Mouse (Mus musculus) adrenal gland, postnatal 0 days (tissue): ENCODE results near the gene Olfr1386. TPM values are rescaled to one million over a fixed set of nuclear protein-coding genes. Genes with fewer than 3 reads are reported as not detected.

Source experiments
- polyA plus RNA-seq: library from polyadenylated mRNA; unstranded; fragments of >200 nt; fragmentation: Nextera tagmentation; extraction: Ambion mirVana; gene quantifications from 2 replicates; pipeline ENCODE4 v1.2.1, GENCODE M21; 2015

Olfr1386 gene
- polyA plus RNA-seq = not detected in 2 replicates

DNA sequence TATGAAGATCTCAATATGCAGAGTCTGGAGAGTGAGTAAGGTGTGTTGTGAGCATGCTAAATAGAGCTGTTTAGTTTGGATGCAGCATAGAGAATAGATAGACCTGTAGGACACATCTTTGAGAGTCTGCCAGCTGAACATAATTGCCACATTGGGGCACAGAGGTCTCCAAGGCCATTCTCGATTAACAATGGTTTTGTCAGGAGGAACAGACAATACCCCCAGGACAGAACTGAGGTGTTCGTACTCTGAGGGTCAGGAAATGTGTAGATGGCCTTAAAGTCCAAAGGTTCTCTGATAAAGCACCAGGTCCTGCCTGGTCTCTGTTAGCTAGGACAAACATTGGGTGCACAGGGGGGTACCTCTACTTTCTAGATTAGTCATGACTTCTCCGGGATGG lies at the start of gene Olfr1386:
Gene Olfr1386 (plus strand): TSS at position 301 of the 400 bp plus-strand sequence.

GRCm38 (mm10) chr11:49422767-49423166 lies 42.1 kb upstream of the Olfr1386 start, which contains the start of gene Olfr1389:
Olfr1389 (plus strand) TSS chr11:49423067.

GRCm38 (mm10) chr11:49436411-49436810 lies 28.4 kb upstream of the Olfr1386 start, which contains the start of gene Olfr1388:
Olfr1388 (plus strand) TSS chr11:49436624.

DNA sequence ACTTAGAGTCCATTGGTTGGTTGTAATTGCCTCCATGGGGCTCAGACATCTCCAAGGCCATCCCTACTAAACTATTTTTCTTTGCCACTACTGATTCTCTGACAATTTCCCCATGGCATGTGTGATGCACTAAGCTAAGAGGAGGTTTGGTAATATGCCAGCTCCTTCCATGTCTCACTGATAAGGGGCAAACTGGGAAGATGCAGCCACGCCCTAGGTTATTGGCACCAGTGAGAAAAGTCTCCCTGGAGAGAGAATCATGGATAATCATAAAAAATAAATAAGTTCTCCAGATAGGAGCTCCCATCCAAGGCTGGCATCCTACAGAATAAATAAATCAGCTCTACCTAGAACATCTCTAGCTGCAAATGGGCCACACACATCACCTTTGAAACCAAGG lies 9.8 kb upstream of the Olfr1386 start, which contains the start of gene Olfr1387:
Gene Olfr1387 (plus strand): TSS at position 301 of the 400 bp plus-strand sequence.

GRCm38 (mm10) chr11:49488770-49489169 lies 23.9 kb downstream of the Olfr1386 start, which contains the start of gene Olfr1385:
Olfr1385 (plus strand) TSS chr11:49489070.

GRCm38 (mm10) chr11:49519348-49519747 lies 54.5 kb downstream of the Olfr1386 start, which contains the start of gene Olfr1383:
Olfr1383 (plus strand) TSS chr11:49519648.

Other genes with a start within 250 kb of the Olfr1386 start
- gene Mgat1, start 220.9 kb upstream of the Olfr1386 start, polyA plus RNA-seq = 46.9 and 73.3 TPM in 2 replicates
- 0.13 TPM in 1 of 2 replicates, not detected in the other for gene Olfr1393, start 186.7 kb upstream of the Olfr1386 start, polyA plus RNA-seq
- gene Olfr1392, start 179.8 kb upstream of the Olfr1386 start, polyA plus RNA-seq = 0.04 TPM in 1 of 2 replicates, not detected in the other
- gene Olfr10, start 160.3 kb upstream of the Olfr1386 start, polyA plus RNA-seq = not detected in 2 replicates
- not detected in 2 replicates for gene Olfr1391, start 142.3 kb upstream of the Olfr1386 start, polyA plus RNA-seq
- not detected in 2 replicates for gene Olfr1390, start 129.9 kb upstream of the Olfr1386 start, polyA plus RNA-seq
- not detected in 2 replicates for gene Olfr1389, start 42.0 kb upstream of the Olfr1386 start, polyA plus RNA-seq
- gene Olfr1388, start 28.4 kb upstream of the Olfr1386 start, polyA plus RNA-seq = not detected in 2 replicates
- not detected in 2 replicates for gene Olfr1387, start 9.7 kb upstream of the Olfr1386 start, polyA plus RNA-seq
- gene Olfr1385, start 24.0 kb downstream of the Olfr1386 start, polyA plus RNA-seq = not detected in 2 replicates
- not detected in 2 replicates for gene Olfr1384, start 41.7 kb downstream of the Olfr1386 start, polyA plus RNA-seq
- not detected in 2 replicates for gene Olfr1383, start 54.6 kb downstream of the Olfr1386 start, polyA plus RNA-seq
- not detected in 2 replicates for gene Olfr1382, start 63.2 kb downstream of the Olfr1386 start, polyA plus RNA-seq
- not detected in 2 replicates for gene Olfr1381, start 78.4 kb downstream of the Olfr1386 start, polyA plus RNA-seq
- not detected in 2 replicates for gene Olfr1380, start 91.8 kb downstream of the Olfr1386 start, polyA plus RNA-seq
- 3.2 and 6.6 TPM in 2 replicates for gene Flt4, start 144.2 kb downstream of the Olfr1386 start, polyA plus RNA-seq
- gene Scgb3a1, start 198.6 kb downstream of the Olfr1386 start, polyA plus RNA-seq = 0.47 and 0.92 TPM in 2 replicates
- 22.6 and 30.7 TPM in 2 replicates for gene Cnot6, start 247.7 kb downstream of the Olfr1386 start, polyA plus RNA-seq